Mouse (Mus musculus): ENCODE results near the gene 6820408C15Rik. TPM values are rescaled to one million over a fixed set of nuclear protein-coding genes. Genes with fewer than 3 reads are reported as not detected.

6820408C15Rik gene
- polyA plus RNA-seq, 1 experiment = not detected

- no peak overlapping the region for H3K4me3 ChIP-seq
- H3K4me2 ChIP-seq (ENCODE audit: low read depth) = no peak overlapping the region
- TF ChIP-seq SRF (IDR thresholded peaks at IDR 0.05; ENCODE audit: control insufficient read depth, insufficient read length, low read depth) = no peak
- TF ChIP-seq REST (IDR thresholded peaks at IDR 0.05; ENCODE audit: insufficient read depth, insufficient read length) = no peak
- TF ChIP-seq MYOG (IDR thresholded peaks at IDR 0.05; ENCODE audit: control insufficient read depth in 1 of 3, insufficient read depth in 1 of 3, insufficient read length in 2 of 3, low read depth in 2 of 3) = no peak
- TF ChIP-seq CEBPB (IDR thresholded peaks at IDR 0.05; ENCODE audit: insufficient read depth, poor library complexity, severe bottlenecking) = no peak
- TF ChIP-seq TCF12 (IDR thresholded peaks at IDR 0.05; ENCODE audit: insufficient read depth, poor library complexity, severe bottlenecking) = no peak
- TF ChIP-seq POLR2A (IDR thresholded peaks at IDR 0.05; ENCODE audit: insufficient read length, low read depth) = no peak
- no peak for TF ChIP-seq USF1 (IDR thresholded peaks at IDR 0.05; ENCODE audit: low read depth)
- TF ChIP-seq POLR2AphosphoS2 (IDR thresholded peaks at IDR 0.05; ENCODE audit: insufficient read length, low read depth) = no peak
- no peak for TF ChIP-seq E2F4 (IDR thresholded peaks at IDR 0.05; ENCODE audit: insufficient read depth)
- no peak for TF ChIP-seq TCF3 (IDR thresholded peaks at IDR 0.05; ENCODE audit: insufficient read length, low read depth)
- TF ChIP-seq MYOD1 (IDR thresholded peaks at IDR 0.05; ENCODE audit: control insufficient read depth in 1 of 3, insufficient read length in 2 of 3, low read depth in 2 of 3) = no peak
- TF ChIP-seq MAX (IDR thresholded peaks at IDR 0.05; ENCODE audit: low read depth) = no peak
- H3ac ChIP-seq (ENCODE audit: control insufficient read depth, insufficient read length) = no peak overlapping the region
- H3K27me3 ChIP-seq (ENCODE audit: control insufficient read depth, insufficient read depth, insufficient read length) = peaks cover 21% of the 10 kb centered on the region
- H3K36me3 ChIP-seq (ENCODE audit: control insufficient read depth, insufficient read depth) = no peaks in the 10 kb centered on the region
- no peaks in the 10 kb centered on the region for H3K79me2 ChIP-seq (ENCODE audit: control insufficient read depth, insufficient read depth)
Measured at GRCm38 (mm10) chr2:152446642-152447041, 31.3 kb downstream of the 6820408C15Rik start.

- Histone ChIP-seq H3K27me3 (ENCODE audit: control insufficient read depth, insufficient read depth, insufficient read length) (peaks cover 20% of the 10 kb centered on the region), H3K4me3 (no peak overlapping the region), H3ac (ENCODE audit: control insufficient read depth, insufficient read length) (no peak overlapping the region), H3K79me2 (ENCODE audit: control insufficient read depth, insufficient read depth) (no peaks in the 10 kb centered on the region), H3K4me2 (ENCODE audit: low read depth) (no peak overlapping the region), H3K36me3 (ENCODE audit: control insufficient read depth, insufficient read depth) (no peaks in the 10 kb centered on the region)
- no peak for TF ChIP-seq USF1 (IDR thresholded peaks at IDR 0.05; ENCODE audit: low read depth)
- no peak for TF ChIP-seq TCF3 (IDR thresholded peaks at IDR 0.05; ENCODE audit: insufficient read length, low read depth)
Measured at GRCm38 (mm10) chr2:152447461-152447860, 32.1 kb downstream of the 6820408C15Rik start.

- H3K4me2 ChIP-seq (ENCODE audit: low read depth) = no peak overlapping the region
- no peak overlapping the region for H3K4me3 ChIP-seq
- no peaks in the 10 kb centered on the region for H3K79me2 ChIP-seq (ENCODE audit: control insufficient read depth, insufficient read depth)
- no peaks in the 10 kb centered on the region for H3K36me3 ChIP-seq (ENCODE audit: control insufficient read depth, insufficient read depth)
- H3ac ChIP-seq (ENCODE audit: control insufficient read depth, insufficient read length) = no peak overlapping the region
- no peak for TF ChIP-seq MYOD1 (IDR thresholded peaks at IDR 0.05; ENCODE audit: control insufficient read depth in 1 of 3, insufficient read length in 2 of 3, low read depth in 2 of 3)
- TF ChIP-seq TCF12 (IDR thresholded peaks at IDR 0.05; ENCODE audit: insufficient read depth, poor library complexity, severe bottlenecking) = no peak
- TF ChIP-seq SRF (IDR thresholded peaks at IDR 0.05; ENCODE audit: control insufficient read depth, insufficient read length, low read depth) = no peak
- TF ChIP-seq REST (IDR thresholded peaks at IDR 0.05; ENCODE audit: insufficient read depth, insufficient read length) = no peak
- no peak for TF ChIP-seq MYOG (IDR thresholded peaks at IDR 0.05; ENCODE audit: control insufficient read depth in 1 of 3, insufficient read depth in 1 of 3, insufficient read length in 2 of 3, low read depth in 2 of 3)
- TF ChIP-seq CEBPB (IDR thresholded peaks at IDR 0.05; ENCODE audit: insufficient read depth, poor library complexity, severe bottlenecking) = no peak
- no peak for TF ChIP-seq USF1 (IDR thresholded peaks at IDR 0.05; ENCODE audit: low read depth)
- TF ChIP-seq MAX (IDR thresholded peaks at IDR 0.05; ENCODE audit: low read depth) = no peak
- TF ChIP-seq POLR2AphosphoS2 (IDR thresholded peaks at IDR 0.05; ENCODE audit: insufficient read length, low read depth) = no peak
- no peak for TF ChIP-seq E2F4 (IDR thresholded peaks at IDR 0.05; ENCODE audit: insufficient read depth)
- TF ChIP-seq POLR2A (IDR thresholded peaks at IDR 0.05; ENCODE audit: insufficient read length, low read depth) = no peak
- TF ChIP-seq TCF3 (IDR thresholded peaks at IDR 0.05; ENCODE audit: insufficient read length, low read depth) = no peak
- H3K27me3 ChIP-seq (ENCODE audit: control insufficient read depth, insufficient read depth, insufficient read length) = peaks cover 10% of the 10 kb centered on the region
Measured at GRCm38 (mm10) chr2:152450241-152450640, 34.9 kb downstream of the 6820408C15Rik start.

GRCm38 (mm10) chr2:152452101-152452781 is 36.9 kb downstream of the 6820408C15Rik start:
- Histone ChIP-seq H3K79me2 (ENCODE audit: control insufficient read depth, insufficient read depth) (no peaks in the 10 kb centered on the region), H3K4me2 (ENCODE audit: low read depth) (no peak overlapping the region), H3K27me3 (ENCODE audit: control insufficient read depth, insufficient read depth, insufficient read length) (peaks cover 8% of the 10 kb centered on the region), H3ac (ENCODE audit: control insufficient read depth, insufficient read length) (no peak overlapping the region), H3K4me3 (no peak overlapping the region), H3K36me3 (ENCODE audit: control insufficient read depth, insufficient read depth) (no peaks in the 10 kb centered on the region)
- no peak for TF ChIP-seq SRF (IDR thresholded peaks at IDR 0.05; ENCODE audit: control insufficient read depth, insufficient read length, low read depth)

- Histone ChIP-seq H3K4me3 (no peak overlapping the region), H3K4me2 (ENCODE audit: low read depth) (peak overlapping the region; percentile 18), H3ac (ENCODE audit: control insufficient read depth, insufficient read length) (no peak overlapping the region), H3K36me3 (ENCODE audit: control insufficient read depth, insufficient read depth) (no peaks in the 10 kb centered on the region), H3K79me2 (ENCODE audit: control insufficient read depth, insufficient read depth) (no peaks in the 10 kb centered on the region), H3K27me3 (ENCODE audit: control insufficient read depth, insufficient read depth, insufficient read length) (peaks cover 5% of the 10 kb centered on the region)
- peak; percentile 31; the same call in 1 of the 2 replicates for TF ChIP-seq CEBPB (IDR thresholded peaks at IDR 0.05; ENCODE audit: insufficient read depth, poor library complexity, severe bottlenecking)
- TF ChIP-seq SRF (IDR thresholded peaks at IDR 0.05; ENCODE audit: control insufficient read depth, insufficient read length, low read depth) = no peak
Measured at GRCm38 (mm10) chr2:152459241-152459640, 43.9 kb downstream of the 6820408C15Rik start.

Data from myocyte (in vitro differentiated cells).